Mouse (Mus musculus): Measurements from ENCODE around the gene Ptpra.

Ptpra gene

DNA sequence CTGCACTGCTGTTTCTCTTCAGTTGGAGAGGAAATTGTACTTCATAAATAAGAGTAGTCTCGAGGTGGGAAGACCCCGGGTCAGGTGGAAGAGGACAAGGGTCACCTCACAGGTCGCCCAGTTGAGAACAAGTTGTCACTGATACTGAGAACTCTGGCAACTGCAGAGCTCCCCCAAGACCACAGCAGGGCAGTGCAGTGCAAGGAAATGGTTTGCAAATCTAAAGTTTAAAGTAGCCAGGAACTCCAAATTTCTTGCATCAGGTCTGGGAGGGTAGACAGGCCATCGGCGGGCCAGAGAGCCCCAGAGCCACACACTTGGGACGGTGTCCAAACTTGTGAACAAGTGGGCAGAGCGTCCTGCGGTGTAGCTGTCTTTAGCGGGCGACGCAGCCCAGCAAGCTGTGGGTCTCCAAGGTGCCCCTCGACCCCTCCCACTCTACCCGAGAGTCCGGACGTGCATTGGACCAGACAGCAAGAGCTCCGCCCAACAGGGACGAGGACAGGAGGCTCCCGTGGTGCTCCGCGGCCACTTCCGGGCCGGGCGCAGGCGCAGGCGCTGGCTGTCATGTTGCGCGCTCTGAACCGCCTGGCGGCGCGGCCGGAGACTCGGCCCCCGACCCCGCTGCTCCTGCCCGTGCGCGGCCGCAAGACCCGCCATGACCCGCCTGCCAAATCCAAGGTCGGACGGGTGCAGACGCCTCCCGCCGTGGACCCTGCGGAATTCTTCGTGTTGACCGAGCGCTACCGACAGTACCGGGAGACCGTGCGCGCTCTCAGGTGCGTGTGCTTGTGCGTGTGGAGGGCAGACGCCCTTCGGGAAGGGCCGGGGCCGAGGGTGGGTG is 113.4 kb downstream of the Ptpra start, which contains the start of gene Mrps26:
Mrps26 (plus strand) TSS at position 531 of the 844 bp plus-strand sequence.
- DNase-seq, result peak; percentile 91 to 94

DNA sequence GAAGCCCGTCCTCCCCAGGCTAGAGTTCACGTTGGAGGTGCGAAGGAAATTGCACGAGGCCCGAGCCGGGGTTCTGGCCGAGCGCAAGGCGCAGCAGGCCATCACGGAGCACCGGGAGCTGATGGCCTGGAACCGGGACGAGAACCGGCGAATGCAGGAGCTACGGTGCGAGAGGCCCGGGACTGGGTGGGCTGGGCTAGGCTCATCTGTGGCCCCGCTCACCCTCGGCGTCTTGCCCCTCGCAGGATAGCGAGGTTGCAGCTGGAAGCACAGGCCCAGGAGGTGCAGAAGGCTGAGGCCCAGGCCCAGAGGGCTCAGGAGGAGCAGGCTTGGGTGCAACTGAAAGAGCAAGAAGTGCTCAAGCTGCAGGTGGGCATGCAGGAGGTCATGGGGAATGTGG is 114.0 kb downstream of the Ptpra start:
- DNase-seq, result peak in 1 of 2 experiments; percentile 50

DNA sequence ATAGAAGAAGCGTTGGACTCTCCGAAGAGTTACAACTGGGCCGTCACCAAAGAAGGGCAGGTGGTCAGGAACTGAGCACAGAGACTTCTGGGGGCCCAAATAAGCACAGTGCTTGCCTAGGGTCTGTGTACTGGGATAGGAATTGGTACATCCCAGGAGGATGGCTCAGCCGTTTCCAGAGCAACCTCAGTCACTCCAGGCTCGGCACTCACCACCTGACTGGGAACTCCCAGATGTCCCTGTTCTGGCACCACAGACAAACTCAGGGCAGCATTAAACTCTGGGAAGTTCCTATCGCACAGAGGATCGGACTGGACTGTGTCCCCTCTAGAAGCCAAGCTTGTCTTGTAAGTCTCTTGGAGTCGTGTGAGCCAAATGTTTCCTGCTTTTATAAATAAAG is 114.9 kb downstream of the Ptpra start:
- no peak for DNase-seq

DNA sequence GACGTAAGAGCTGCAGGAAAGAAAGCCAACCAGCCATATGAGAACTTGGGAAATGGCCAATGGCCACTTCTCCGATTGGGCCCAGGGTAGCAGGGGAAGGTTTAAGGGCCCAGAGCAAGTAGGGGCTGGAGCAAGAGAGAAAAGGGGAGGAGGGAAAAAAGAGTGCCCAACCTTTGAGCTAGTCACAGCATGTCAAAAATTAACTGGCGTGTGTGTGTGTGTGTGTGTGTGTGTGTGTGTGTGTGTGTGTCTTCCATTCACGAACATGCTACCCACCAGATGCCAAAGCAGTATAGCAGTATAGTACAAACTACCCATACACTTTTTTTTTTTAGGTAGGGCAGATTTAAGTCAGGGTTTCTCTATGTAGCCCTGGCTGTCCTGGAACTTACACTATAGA is 118.8 kb downstream of the Ptpra start:
- no peak for DNase-seq

DNA sequence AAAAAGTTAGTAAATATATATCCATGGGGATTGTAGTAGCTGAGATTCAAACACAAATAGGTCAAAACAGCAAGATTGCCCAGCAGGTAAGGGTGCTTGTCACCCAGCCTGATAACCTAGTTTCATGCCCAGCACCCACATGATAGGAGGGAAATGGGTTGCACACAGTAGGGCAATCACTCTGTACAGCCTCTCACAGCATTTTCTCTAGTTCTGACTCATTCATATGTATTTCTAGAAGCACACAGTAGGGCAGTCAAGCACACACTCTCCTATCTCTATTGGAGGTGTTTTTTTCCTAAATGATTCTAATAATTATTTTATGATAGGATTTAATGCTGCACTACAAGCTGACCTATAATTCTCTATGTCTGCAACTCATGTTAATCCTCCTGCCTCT is 119.8 kb downstream of the Ptpra start:
- no peak for DNase-seq

DNA sequence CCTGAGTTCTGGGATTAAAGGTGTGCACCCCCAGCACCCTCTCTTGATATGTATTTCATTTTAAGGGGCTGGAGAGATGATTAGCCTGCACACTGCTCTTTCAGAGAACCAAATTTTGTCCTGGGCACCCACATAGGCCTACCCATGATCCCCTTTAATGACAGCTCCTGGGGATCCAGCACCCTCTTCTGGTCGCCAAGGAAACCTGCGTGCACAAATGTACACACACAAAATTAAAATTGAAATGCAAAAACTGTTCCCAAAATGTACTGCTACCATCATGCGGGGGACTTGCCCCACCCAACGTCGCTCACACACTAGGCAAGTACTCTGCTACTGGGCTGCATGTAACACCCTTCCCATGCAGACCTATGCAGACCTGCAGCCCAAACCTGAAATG is 124.9 kb downstream of the Ptpra start:
- DNase-seq, result no peak

DNA sequence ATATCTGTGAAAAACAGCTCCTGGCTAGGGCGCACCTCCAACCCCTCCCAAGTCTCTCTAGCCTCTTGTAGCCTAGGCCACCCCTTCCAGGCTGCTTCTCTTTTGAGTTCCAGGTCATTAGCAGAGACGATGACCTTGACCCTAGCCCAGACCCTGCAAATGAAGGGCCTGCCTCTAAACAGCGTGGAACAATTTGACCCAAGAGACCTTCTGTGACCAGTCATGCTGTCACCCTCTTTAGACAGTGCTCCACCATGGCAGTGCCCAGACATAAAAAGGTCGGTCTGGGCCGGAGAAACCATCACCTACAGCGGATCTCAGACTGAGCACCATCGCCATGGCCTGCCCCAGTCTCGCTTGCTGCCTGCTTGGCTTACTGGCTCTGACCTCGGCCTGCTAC is 125.8 kb downstream of the Ptpra start, which contains the start of gene Oxt:
Oxt (plus strand) TSS at position 301 of the 400 bp plus-strand sequence.
- no peak for DNase-seq

DNA sequence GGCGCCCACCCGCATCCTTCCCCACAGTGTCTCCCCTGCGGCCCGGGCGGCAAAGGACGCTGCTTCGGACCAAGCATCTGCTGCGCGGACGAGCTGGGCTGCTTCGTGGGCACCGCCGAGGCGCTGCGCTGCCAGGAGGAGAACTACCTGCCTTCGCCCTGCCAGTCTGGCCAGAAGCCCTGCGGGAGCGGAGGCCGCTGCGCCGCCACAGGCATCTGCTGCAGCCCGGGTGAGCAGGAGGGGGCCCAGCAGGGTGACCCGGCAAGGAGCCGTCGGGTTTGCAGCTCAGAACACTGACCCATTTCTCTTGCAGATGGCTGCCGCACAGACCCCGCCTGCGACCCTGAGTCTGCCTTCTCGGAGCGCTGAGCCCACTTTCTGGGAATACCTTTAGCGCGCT is 126.5 kb downstream of the Ptpra start:
- DNase-seq, result peak in 1 of 2 experiments; percentile 41

DNA sequence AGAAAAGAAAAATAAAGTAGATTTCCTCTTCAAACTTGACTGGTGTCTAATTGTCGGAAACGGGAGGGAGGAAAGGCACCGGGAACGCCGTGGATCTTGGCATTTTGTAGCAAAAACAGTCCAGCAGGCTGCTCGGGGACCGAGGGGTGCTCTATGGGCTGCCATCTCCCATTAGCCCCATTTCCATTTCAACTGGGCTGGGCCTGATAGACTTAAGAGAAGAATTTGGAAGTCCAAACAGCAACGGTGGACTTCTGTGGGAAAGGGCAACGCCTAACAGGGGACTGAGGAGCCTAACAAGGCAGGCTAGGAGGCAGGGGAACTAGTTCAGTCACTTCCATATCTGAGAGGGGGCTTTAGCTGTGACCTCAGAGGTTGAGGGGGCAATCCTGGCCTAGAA is 126.9 kb downstream of the Ptpra start:
- DNase-seq, result no peak

DNA sequence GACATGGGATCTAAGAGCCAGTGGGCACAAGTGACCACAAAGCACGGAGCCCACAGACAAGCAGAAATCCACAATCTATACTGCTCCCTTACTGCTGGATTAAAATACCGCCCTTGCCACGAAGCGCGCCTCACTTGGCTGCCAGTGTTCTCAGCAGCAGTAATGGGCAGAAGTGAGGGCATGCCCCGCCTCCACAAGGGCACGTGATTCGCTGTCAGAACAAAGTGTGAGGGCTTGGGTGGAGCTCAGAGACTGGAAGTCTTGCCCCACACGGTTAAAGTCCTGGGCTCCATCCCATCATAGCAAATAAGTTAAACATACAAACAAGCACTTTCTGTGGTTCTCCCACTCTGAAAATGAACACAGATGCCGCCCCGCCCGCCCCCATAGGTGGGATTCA is 127.6 kb downstream of the Ptpra start:
- peak in 1 of 2 experiments; percentile 42 for DNase-seq

DNA sequence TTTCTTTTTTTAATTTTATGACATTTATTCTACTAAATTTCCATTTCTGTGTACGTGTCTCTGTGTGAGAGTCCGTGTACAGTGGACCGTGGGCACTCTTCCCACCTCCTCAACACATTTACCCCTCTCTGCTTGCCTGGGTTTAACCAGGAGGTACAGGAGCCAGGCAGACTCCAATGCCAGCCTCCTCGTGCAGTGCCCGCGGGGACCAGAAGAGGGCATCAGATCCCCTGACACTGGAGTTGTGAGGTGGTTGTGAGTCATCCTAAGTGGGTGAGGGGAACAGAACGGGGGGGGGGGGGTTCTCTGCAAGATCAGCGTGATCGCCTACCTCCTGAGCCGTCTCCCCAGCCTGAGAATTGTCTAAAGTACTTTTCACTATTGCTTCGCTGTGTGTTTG is 128.1 kb downstream of the Ptpra start:
- peak; percentile 73 to 84 for DNase-seq

DNA sequence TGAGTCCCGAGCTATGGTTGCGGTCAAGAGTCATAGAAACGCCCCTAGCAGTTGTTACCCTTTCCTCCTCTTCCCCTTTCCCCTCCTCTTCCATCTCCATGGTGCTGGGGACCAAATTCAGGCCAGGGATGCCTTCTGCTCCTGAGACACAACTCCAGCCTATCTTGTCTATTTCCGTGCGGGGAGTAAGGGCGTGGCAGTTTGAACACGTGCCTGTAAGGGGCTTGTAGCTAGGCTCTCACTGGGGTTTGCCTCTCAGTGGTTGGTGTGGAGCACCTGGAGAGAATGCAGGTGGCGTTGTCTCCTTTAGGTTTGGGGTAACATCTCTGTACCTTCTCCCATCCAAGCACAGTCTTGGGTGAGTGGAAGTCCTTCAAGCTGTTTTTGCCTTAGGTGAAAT is 129.7 kb downstream of the Ptpra start:
- no peak for DNase-seq

DNA sequence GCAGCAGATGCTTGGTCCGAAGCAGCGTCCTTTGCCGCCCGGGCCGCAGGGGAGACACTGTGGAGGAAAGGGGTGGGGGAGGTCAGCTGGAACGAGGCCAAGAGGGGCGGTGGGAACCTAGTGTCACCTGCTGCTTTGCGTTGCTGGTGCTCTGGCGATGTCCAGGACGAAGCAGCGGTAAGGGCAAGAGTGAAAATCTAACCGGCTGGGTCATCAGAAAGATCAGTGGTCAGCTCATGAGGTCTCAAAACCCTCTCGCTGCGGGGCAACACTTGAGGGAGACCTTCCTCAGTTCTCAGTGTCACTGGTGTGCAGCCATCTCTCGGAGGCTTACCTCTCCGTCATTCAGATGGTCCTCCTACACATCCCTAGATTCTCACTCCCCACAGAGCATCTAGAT is 131.1 kb downstream of the Ptpra start:
- peak in 1 of 2 experiments; percentile 45 for DNase-seq

DNA sequence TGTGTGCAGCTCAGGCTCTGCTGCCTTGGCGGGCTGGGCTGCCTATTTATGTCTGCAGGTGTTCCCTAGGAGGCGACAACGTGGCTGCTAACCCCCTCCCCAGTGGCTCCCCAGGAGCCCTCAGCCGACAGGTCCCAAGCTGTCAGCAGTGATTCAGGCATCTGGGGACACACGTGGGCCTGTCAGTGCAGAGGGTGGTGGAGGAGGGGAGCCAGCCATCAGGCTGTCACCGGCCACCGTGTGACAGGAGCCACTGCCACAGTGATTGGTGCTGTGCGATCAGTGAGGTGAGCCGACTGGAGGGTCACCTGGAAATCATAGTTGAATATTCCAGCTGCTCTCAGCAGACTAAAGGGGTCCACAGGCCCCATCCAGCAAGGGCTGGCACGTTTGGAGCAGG is 132.5 kb downstream of the Ptpra start, which contains the start of gene Avp:
Avp (minus strand) TSS at position 3 of the 400 bp plus-strand sequence.
- DNase-seq, result no peak

DNA sequence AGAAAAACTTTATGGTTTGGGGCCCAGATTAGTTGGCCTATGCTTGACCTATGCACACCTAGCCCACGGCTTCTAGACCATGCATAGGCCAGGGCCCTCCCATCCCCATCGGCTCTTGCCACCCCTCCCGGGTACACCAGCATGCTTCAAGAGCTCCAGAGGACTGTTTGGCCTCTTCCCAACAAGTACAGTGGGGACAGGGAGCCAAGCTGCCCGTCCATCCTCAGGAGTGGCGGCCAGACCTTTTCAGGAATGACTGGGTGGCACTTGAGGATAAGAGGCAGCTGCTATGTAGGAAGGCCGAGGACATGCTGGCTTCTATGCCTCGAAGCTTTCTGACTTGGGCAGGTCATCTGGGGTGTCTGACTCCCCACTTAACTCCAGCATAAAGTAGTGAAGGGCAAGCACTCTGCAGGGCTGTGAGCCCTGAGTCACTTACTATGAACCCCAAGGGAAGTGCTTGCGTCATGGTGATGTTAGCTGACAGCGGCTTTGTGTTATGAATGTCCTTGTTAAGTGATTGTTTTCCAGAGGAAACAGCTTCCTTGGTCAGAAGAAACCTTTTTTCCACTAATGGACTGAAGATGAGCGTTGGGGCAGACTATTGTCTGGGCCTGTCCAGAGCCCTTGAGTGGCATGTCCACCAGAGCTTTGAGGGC is 134.0 kb downstream of the Ptpra start:
- DNase-seq, result no peak

DNA sequence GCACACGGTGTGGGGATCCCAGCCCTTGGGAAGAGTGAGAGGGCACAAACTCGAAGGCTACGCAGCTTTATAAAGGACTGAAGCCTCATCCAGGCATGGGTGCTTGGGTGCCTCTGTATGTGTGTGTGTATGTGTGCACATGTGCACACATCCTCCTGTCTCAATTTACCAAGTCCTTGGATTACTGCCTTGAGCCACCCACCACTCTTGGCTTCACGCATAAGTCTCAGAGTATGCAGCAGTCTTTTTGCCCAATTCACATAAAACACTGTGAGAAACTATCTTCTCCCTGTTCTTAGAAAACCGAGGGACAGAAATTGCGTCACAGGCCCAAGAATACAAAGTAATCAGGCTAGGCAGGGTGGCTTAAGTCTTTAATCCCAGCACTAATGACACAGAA is 135.9 kb downstream of the Ptpra start:
- DNase-seq, result no peak

DNA sequence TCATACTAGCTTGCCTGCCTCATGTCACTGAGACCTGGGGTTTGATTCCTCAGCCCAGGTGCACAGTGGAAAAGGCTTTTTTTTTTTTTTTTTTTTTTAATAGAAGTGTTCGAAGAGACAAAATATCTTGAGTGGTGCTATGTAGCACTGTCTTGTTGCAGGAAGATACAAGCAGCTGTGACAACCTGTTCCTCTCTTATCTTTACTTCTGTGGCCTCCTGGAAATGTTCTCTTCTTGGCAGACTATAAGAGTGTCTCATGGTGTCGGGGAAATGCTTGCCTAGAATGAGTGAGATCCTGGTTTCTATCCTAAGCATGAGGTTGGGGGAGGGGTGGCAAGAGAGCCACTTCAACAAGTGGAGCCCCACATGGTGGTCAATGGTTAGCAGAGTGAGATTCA is 138.3 kb downstream of the Ptpra start:
- DNase-seq, result no peak

DNA sequence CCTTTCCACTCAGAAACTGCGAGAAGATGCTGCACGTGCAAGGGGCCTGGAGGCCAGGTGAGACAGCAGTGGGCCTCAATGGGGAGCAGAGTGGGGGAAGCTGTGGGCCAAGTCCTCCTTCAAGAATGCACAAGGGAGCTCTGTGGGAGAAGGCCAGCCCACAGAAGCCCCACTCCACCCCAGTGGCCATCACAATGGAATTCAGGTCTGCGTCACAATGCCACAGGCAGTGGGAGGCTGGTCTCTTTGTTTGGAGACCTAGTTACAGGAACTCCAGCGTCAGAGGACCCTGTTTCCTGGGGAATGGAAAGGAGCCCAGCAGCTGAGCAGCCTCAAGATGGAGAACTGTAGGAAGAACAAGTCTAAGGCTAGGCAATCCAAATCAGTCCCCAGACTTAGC is 139.1 kb downstream of the Ptpra start:
- DNase-seq, result no peak

DNA sequence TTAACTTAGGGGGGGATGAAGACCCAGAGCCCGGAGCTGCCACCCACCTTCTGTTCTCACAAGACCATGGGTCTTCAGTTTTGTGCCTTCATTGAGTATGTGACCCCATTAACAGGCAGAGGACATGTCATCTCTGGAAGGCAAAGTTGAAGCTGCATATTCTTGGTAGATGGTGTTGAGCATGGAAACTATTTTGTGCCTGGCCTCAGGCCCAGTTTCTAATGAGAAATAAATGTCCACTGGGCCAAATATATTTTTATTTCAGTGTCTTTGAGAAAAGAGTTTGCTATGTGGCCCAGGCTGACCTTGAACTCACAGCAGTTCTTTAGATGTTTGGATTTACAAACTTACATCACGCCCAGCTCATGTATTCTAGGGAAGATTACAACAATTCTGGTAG is 139.7 kb downstream of the Ptpra start:
- no peak for DNase-seq

DNA sequence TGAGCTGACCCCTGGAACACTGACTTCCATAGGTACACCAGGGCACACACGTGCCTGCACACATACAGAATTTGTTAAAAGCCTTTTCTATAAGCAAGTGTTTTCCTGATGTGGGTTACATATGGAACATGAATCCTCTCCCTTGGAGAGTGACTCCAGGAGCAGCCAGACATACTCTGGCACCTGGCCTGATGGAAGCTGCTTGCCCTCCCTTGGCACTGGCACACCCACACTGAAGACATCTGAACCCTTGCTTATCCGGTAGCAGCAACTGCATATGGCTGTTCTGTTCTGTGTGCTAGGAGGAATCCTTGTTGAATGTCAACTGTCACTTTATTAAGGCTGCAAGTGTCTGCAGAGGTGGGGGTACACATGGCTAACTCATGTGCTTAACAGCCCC is 140.9 kb downstream of the Ptpra start:
- DNase-seq, result no peak

DNA sequence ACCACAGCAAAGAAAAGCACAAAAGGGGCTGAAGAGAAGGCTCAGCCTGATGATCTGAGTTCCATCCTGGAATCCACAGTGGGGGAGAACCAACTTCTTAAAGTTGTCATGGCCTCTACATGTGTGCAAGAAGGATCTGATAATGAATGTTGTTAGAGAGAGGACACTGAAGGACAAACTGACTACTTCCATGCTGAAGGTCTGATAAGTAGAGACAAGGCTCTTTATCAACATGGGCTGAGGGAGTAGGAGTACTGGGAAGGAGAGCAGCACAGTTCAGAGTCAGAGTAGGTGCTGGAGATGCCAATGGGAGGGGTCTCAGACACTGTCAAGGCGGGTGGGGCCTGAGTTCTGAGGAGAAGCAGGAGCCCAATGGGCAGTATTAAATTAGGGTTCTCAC is 145.5 kb downstream of the Ptpra start:
- DNase-seq, result no peak

DNA sequence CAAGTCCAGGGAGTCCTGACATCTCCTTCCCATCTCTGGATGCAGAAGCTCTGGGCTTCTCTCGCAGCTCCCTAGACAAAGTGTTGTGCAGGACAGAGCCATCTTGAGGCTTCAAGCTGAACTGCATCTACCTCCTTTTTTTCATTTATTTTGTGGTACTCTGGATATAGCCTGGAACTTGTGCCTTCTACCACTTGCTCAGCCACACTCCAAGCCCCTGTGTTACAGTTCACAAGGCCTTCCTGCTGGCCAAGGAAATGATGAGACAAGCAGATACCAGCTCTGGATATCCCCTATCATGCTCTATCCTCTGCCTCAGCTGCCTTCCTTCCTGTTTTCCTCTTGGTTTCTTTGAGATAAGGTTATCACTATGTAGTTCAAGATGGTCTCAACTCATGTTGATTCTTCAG is 147.5 kb downstream of the Ptpra start:
- peak; percentile 58 to 60 for DNase-seq

DNA sequence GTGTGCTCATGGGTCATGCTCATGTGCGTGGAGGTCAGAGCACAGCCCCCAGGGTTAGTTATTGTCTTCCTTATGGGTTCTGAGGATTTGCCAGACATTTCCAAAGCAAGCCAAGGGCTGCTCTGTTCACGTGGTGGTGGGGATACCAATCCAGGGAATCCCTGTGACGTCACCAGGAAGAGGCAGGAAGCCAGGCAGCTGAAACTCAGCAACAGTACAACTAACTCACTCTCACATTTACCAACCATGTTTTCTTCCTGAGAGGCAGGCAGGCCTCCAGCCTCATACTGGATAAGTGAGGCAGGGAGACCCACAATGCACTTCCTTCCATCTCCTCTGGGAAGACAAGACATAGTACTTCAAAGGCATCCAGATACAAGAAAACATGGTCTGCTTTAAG is 148.3 kb downstream of the Ptpra start:
- no peak for DNase-seq

DNA sequence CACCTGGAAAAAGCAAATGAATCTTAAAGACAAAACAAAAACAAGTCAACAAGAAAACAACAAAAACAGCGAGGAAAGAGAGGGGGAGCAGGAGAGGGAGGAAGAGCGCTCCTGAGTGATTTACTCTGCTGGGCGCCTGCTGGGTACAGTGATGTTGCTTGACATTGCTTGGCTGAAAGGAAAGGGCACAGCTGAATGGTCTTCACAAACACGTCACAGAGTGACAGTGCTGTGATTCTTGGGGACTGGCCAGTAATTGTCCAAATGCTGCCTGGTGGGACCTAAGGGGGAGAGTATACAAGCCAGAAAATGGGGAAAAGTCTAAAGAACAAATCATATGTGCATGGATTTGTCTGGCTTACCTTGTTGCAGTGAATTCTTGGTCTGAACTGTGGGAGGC is 152.1 kb downstream of the Ptpra start:
- no peak for DNase-seq
